Mouse (Mus musculus) G1E (cell line): Measurements from ENCODE around the gene Kmo. TPM values are rescaled to one million over a fixed set of nuclear protein-coding genes. Genes with fewer than 3 reads are reported as not detected.

Source experiments
- ATAC-seq: 2 replicates; pipeline ENCODE4 v1.8.0; 2016; ENCODE audit warnings: mild to moderate bottlenecking; ENCODE audit not compliant: insufficient number of reproducible peaks, poor library complexity, low FRiP score, severe bottlenecking; ENCODE audit errors: extremely low read depth
- DNase-seq: peaks from one replicate; pipeline ENCODE4 v3.0.0; 2012; ENCODE audit warnings: low spot score
- H3K27me3 ChIP-seq: 2 replicates; pipeline ENCODE4 v1.6.1; 2012; ENCODE audit warnings: mild to moderate bottlenecking, low read length, inconsistent platforms; ENCODE audit not compliant: insufficient read depth
- H3K36me3 ChIP-seq: replicated peaks from 2 replicates; pipeline ENCODE3; 2012; ENCODE audit warnings: mild to moderate bottlenecking, inconsistent platforms
- H3K4me1 ChIP-seq: 2 replicates; pipeline ENCODE4 v1.6.1; 2012; ENCODE audit warnings: low read depth, low read length, inconsistent platforms, mixed read lengths; ENCODE audit not compliant: insufficient read depth
- H3K4me3 ChIP-seq: 2 replicates; pipeline ENCODE4 v1.5.1; 2012; ENCODE audit warnings: low read depth, mild to moderate bottlenecking, inconsistent platforms, low read length, moderate library complexity, mixed read lengths
- H3K9me3 ChIP-seq: replicated peaks from 2 replicates; pipeline ENCODE4 v1.6.1; 2012; ENCODE audit warnings: inconsistent platforms
- CTCF ChIP-seq: IDR thresholded peaks from 2 replicates; pipeline ENCODE4 v1.5.1; 2012; ENCODE audit warnings: low read depth, low read length, inconsistent platforms, mixed read lengths
- GATA1 ChIP-seq: IDR thresholded peaks from 2 replicates; pipeline ENCODE4 v1.6.1; 2012; ENCODE audit warnings: borderline replicate concordance, low read length, inconsistent platforms, mixed read lengths
- GATA2 ChIP-seq: IDR thresholded peaks from 2 replicates; pipeline ENCODE4 v1.6.1; 2012; ENCODE audit warnings: low read depth, low read length, inconsistent platforms, borderline replicate concordance
- POLR2AphosphoS5 ChIP-seq: IDR thresholded peaks from 2 replicates; pipeline ENCODE4 v1.6.1; 2012; ENCODE audit warnings: low read depth, low read length, inconsistent platforms; ENCODE audit not compliant: insufficient replicate concordance
- TAL1 ChIP-seq: conservative IDR thresholded peaks from 2 replicates; pipeline ENCODE4 v1.6.1; 2012; ENCODE audit warnings: low read depth, low read length, inconsistent platforms, mixed read lengths
- polyA plus RNA-seq: library from polyadenylated mRNA; stranded (reverse); fragments of >175 nt; gene quantifications from 2 replicates; pipeline ENCODE4 v1.2.3, GENCODE M21; 2012
- total RNA-seq, 2 experiments: library from RNA; stranded (forward) in 1 of 2; stranded (reverse) in 1 of 2; fragments of 200-1000 nt in 1 of 2; fragments of >200 nt in 1 of 2; fragmentation: Nextera tagmentation in 1 of 2; gene quantifications; 2 replicates each; pipeline ENCODE4 v1.2.3; 2014 to 2017

The Kmo gene
- total RNA-seq (2014; fragmentation: Nextera tagmentation): not detected in 2 replicates
- 0.17 TPM in 1 of 2 replicates, not detected in the other for total RNA-seq (2017)
- polyA plus RNA-seq: not detected in 2 replicates

- DNase-seq (no peak), ATAC-seq (no peak)
- no peaks in the 10 kb centered on the region for H3K27me3 ChIP-seq
- peaks cover 75% of the 10 kb centered on the region for H3K36me3 ChIP-seq
- TF ChIP-seq POLR2AphosphoS5: no peak
- TF ChIP-seq GATA1: no peak
- TF ChIP-seq GATA2: no peak
- no peak for TF ChIP-seq CTCF
- no peak for TF ChIP-seq TAL1
- H3K4me3 ChIP-seq: no peak within 1 kb of the TSS
- H3K9me3 ChIP-seq: no peaks in the 10 kb centered on the region
- H3K4me1 ChIP-seq: peaks cover 26% of the 10 kb centered on the region
Observed at GRCm38 (mm10) chr1:175619814-175620431, at the start of gene Kmo. TSS of gene Kmo (plus strand) at chr1:175620381.

- Histone ChIP-seq H3K9me3 (no peaks in the 10 kb centered on the region), H3K4me1 (no peaks in the 10 kb centered on the region)
- DNase-seq: no peak
Observed at GRCm38 (mm10) chr1:175574129-175574528, 46.1 kb upstream of the Kmo start.

GRCm38 (mm10) chr1:175578425-175579096 lies 41.6 kb upstream of the Kmo start:
- Histone ChIP-seq H3K4me1 (no peaks in the 10 kb centered on the region), H3K9me3 (no peaks in the 10 kb centered on the region), H3K4me3 (no peak overlapping the region), H3K36me3 (no peaks in the 10 kb centered on the region), H3K27me3 (no peaks in the 10 kb centered on the region)
- DNase-seq (no peak), ATAC-seq (no peak)
- no peak for TF ChIP-seq CTCF
- TF ChIP-seq GATA2: no peak
- no peak for TF ChIP-seq TAL1
- TF ChIP-seq GATA1: no peak
- no peak for TF ChIP-seq POLR2AphosphoS5

More at GRCm38 (mm10) chr1:175574129-175574528, 46.1 kb upstream of the Kmo start:
- H3K27me3 ChIP-seq: no peaks in the 10 kb centered on the region
- no peak overlapping the region for H3K4me3 ChIP-seq
- no peak for ATAC-seq
- no peak for TF ChIP-seq TAL1
- no peak for TF ChIP-seq GATA1
- TF ChIP-seq GATA2: no peak
- TF ChIP-seq CTCF: no peak
- no peak for TF ChIP-seq POLR2AphosphoS5
- H3K36me3 ChIP-seq: no peaks in the 10 kb centered on the region

GRCm38 (mm10) chr1:175579598-175580235 lies 40.5 kb upstream of the Kmo start:
- Histone ChIP-seq H3K4me1 (no peaks in the 10 kb centered on the region), H3K36me3 (no peaks in the 10 kb centered on the region), H3K27me3 (no peaks in the 10 kb centered on the region), H3K9me3 (no peaks in the 10 kb centered on the region), H3K4me3 (no peak overlapping the region)
- DNase-seq (no peak), ATAC-seq (no peak)
- TF ChIP-seq TAL1 (no peak), POLR2AphosphoS5 (no peak), GATA2 (no peak), GATA1 (no peak), CTCF (no peak)

- no peak for ATAC-seq
- Histone ChIP-seq H3K4me3 (no peak overlapping the region), H3K27me3 (no peaks in the 10 kb centered on the region), H3K4me1 (no peaks in the 10 kb centered on the region), H3K9me3 (no peaks in the 10 kb centered on the region), H3K36me3 (no peaks in the 10 kb centered on the region)
- no peak for DNase-seq
- no peak for TF ChIP-seq CTCF
- TF ChIP-seq GATA2: no peak
- TF ChIP-seq GATA1: no peak
- TF ChIP-seq POLR2AphosphoS5: no peak
- TF ChIP-seq TAL1: no peak
Observed at GRCm38 (mm10) chr1:175580346-175580745, 39.8 kb upstream of the Kmo start.

- Histone ChIP-seq H3K36me3 (no peaks in the 10 kb centered on the region), H3K4me3 (no peak overlapping the region), H3K4me1 (no peaks in the 10 kb centered on the region), H3K9me3 (no peaks in the 10 kb centered on the region), H3K27me3 (no peaks in the 10 kb centered on the region)
- DNase-seq: no peak
- TF ChIP-seq POLR2AphosphoS5 (no peak), GATA2 (no peak), CTCF (no peak), TAL1 (no peak)
- ATAC-seq: no peak
Observed at GRCm38 (mm10) chr1:175582799-175583198, 37.4 kb upstream of the Kmo start.
